Mouse (Mus musculus) right cerebral cortex, postnatal 14 days (tissue): ENCODE measurements around the gene Crmp1.

Experiments
- DNase-seq: peaks from one replicate; pipeline ENCODE4 v3.0.0; 2022

Crmp1 gene

DNA sequence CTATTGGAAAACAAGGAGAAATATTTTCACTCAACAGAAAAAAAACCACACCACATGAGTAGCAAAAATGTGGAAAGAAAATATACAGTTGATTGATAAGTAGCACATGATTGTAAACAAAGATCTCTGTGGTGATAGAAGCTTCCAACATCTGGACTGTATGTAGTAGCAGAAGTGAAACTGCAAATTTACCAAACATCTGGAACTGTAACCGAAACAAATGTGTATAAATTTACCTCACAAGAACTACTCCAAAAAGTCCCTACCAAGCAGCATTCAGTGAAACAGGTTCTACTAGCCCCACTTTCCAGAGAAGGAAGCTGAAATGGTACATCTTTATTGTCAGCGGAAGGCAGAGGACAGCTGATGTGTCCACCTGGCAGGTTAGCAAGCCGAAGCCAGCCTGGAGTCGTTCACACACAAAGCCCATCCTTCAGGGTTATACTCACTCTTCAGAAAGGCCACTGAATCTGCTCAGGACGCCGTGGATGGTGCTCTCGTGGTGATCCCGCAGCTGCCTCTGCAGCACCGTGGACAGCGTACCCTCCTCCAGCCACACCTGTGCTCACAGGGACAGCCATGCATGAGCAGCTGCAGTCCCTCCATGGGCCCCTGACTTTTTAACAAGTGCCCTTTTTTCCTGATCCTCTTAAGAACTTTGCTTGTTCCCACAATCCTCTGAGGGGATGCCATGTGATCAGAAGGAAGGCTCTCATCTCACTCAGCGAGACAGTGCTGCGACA is 71.4 kb downstream of the Crmp1 start:
- no peak for DNase-seq

GRCm38 (mm10) chr5:37318715-37319114 is 77.0 kb downstream of the Crmp1 start:
- no peak for DNase-seq

DNA sequence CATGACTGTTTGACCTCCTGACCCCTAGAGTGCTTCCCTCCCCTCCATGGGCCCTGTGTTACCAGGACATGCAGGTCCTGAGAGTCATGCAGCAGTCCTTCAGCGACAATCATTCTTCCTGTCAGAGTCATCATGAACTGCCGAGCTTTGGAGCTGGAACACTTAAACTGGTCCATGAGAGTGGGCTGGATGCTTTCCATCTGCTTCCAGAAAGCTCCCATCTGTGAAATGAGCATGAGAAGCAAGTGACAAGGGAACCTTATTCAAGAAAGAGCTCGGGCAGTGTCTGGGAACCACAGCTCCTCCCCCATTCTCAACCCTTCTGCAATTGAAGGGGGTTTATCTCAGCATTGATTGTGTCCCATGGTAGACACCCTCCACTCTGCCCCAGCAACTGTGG is 78.4 kb downstream of the Crmp1 start:
- DNase-seq, result peak; percentile 31

GRCm38 (mm10) chr5:37320761-37321160 is 79.0 kb downstream of the Crmp1 start:
- DNase-seq, result no peak

GRCm38 (mm10) chr5:37326675-37327074 is 84.9 kb downstream of the Crmp1 start:
- DNase-seq, result no peak

- DNase-seq, result no peak
These were observed 88.9 kb downstream of the Crmp1 start for GRCm38 (mm10) chr5:37330449-37331132.

DNA sequence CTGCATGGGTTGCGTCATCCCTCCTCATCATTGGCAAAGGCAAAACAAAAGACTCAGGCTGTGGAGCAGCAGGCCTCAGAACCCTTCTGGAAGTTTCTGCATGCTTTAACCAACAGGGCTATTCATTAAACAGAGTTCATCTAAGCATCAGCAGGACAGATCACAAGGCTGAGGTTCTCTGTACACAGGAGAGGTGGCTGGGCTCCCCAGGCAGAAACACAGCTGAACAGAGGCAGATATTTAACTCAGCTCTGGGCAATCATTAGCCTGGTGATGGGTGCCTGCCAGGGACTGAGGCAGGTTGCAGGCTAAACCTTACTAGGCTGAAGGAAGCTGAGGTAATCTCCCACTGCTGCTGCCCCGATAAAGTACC is 89.4 kb downstream of the Crmp1 start:
- DNase-seq, result no peak

DNA sequence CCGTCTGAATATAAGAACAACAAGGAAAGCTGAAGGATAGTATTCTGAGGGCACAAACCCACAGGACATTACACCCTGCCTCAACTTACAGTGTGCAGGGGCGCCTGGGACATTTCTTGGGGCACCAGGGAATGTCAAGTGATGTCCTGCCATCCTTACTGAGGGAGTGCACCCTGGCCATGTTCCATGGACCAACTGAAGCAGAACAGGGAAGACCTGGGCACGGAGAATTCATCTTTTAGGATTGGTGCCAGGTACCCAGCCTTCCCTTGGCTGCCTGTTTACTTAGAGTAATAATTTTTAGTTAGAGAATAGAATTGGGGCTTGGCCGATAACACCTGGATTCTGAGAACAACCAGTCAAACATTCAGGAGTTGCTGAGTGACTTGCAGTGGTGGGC is 90.3 kb downstream of the Crmp1 start:
- DNase-seq, result no peak

DNA sequence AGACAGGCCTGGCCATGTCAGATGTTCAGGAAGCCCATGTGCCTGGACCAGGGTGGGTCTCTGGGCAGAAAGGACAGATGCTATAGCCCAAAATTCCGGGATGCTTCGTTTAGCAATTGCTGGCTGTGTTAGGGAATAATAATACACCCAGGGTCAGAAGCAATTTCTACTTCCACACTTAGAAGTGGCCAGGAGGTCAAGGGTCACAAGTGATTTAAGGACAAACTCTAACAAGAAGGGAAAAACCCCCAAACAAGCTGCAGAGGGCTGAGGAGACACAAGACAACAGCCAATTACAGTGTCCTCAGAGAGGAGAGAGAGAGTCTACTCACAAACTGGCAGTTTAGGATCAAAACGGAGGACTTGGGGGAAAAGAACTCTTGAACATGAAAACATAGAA is 93.3 kb downstream of the Crmp1 start:
- no peak for DNase-seq

DNA sequence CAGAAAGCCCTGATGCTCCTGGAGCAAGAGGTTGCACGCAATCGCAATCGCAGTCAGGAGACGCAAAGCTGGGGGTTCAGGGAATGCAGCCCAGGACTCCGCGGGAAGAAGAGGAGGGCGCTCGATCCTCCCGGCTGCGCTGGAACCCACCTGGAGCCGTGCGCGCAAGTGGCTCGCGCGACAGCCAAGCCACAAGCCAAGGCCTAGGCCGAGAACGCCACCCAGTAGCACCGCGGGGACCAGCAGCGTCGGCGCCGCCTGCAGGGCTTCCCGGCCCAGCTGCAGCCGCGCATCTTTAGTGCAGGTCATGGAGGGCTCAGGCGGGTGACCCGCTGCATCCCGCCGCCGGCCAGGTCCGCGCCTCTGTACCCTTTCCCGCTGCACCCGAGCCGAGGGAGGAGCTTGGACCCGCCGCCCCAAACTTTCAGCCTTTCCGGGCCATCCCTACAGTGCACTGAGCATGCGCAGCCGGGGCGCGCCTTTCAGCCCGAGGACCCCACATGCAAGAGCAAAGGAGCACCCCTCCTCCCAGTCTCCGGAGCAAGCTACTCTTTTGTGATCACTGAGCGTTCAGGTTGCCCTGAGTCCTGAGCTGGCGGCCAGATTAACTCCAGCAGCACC is 94.9 kb downstream of the Crmp1 start, which contains the start of gene Evc:
Gene Evc (minus strand): TSS at position 410 of the 621 bp plus-strand sequence.
- peak; percentile 43 for DNase-seq

DNA sequence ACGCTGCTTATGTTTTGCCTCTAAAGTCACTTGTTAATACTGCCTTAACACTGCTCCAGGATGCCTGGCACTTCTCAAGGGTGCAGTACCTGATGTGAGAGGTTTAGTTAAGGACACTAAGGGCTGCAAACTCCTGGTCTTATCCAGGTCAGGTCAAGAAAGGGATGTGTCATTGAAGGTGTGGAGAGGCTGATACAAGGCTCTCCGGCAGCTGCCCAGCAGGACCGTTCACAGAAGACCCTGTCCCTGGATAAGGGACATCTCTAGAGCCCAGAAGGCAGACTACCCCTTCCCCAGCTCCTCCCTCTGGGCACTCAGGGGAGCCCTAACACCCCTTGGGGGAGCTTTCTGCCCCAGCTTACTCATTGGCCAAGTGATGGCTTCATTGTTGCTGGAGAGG is 96.0 kb downstream of the Crmp1 start:
- DNase-seq, result no peak

GRCm38 (mm10) chr5:37338288-37338687 is 96.5 kb downstream of the Crmp1 start, which contains the start of gene Evc2:
TSS of gene Evc2 (plus strand) at chr5:37338499.
- peak; percentile 68 for DNase-seq
